Mouse (Mus musculus) MEL (cell line): ENCODE measurements around the gene Ubl4b. TPM values are rescaled to one million over a fixed set of nuclear protein-coding genes. Genes with fewer than 3 reads are reported as not detected.

Experiments used
- DNase-seq: peaks from one replicate; pipeline ENCODE4 v3.0.0; 2011; ENCODE audit warnings: low read depth, low spot score
- H3K27ac ChIP-seq: 2 replicates; pipeline ENCODE4 v1.5.1; 2012; ENCODE audit warnings: low read depth, mild to moderate bottlenecking, control low read depth, low read length, moderate library complexity; ENCODE audit not compliant: control insufficient read depth
- H3K27me3 ChIP-seq, 2 experiments: fragments of 150-350 bp in 1 of 2; sonication (generic) in 1 of 2; 2 replicates each; pipeline ENCODE4 v1.6.1; 2012; ENCODE audit warnings: low read length in 2 of 2, mild to moderate bottlenecking in 2 of 2, improper control_type of control experiment in 1 of 2, moderate library complexity in 1 of 2; ENCODE audit not compliant: insufficient read depth in 2 of 2, control insufficient read depth in 1 of 2
- H3K36me3 ChIP-seq, 2 experiments: 2 replicates each; pipeline ENCODE4 v1.6.1; 2012 to 2014; ENCODE audit warnings: low read length in 2 of 2, improper control_type of control experiment in 1 of 2, inconsistent platforms in 1 of 2, mild to moderate bottlenecking in 1 of 2; ENCODE audit not compliant: insufficient read depth in 2 of 2, control insufficient read depth in 1 of 2
- H3K4me1 ChIP-seq, 2 experiments: fragments of 150-350 bp in 1 of 2; sonication (generic) in 1 of 2; 2 replicates each; pipeline ENCODE4 v1.6.1; 2012; ENCODE audit warnings: low read length in 2 of 2, improper control_type of control experiment in 1 of 2, mild to moderate bottlenecking in 1 of 2; ENCODE audit not compliant: insufficient read depth in 2 of 2, control insufficient read depth in 1 of 2
- H3K4me3 ChIP-seq, 2 experiments: fragments of 150-350 bp in 1 of 2; sonication (generic) in 1 of 2; 2 replicates each; pipeline ENCODE4 v1.5.1; 2012; ENCODE audit warnings: low read depth in 2 of 2, low read length in 2 of 2, mild to moderate bottlenecking in 2 of 2, moderate library complexity in 2 of 2, control low read depth in 1 of 2, improper control_type of control experiment in 1 of 2; ENCODE audit not compliant: control insufficient read depth in 1 of 2, insufficient read depth in 1 of 2
- H3K79me2 ChIP-seq: 2 replicates; pipeline ENCODE4 v1.6.1; 2012; ENCODE audit warnings: mild to moderate bottlenecking, low read length, moderate library complexity; ENCODE audit not compliant: control insufficient read depth, poor library complexity, insufficient read depth
- H3K9ac ChIP-seq: 2 replicates; pipeline ENCODE4 v1.6.1; 2012; ENCODE audit warnings: low read depth, mild to moderate bottlenecking, control low read depth, low read length, moderate library complexity; ENCODE audit not compliant: control insufficient read depth, poor library complexity, severe bottlenecking
- H3K9me3 ChIP-seq: fragments of 150-350 bp; sonication (generic); replicated peaks from 2 replicates; pipeline ENCODE4 v1.6.1; 2012; ENCODE audit warnings: mild to moderate bottlenecking, low read length, improper control_type of control experiment, moderate library complexity; ENCODE audit not compliant: insufficient read depth
- CHD1 ChIP-seq: IDR thresholded peaks from 2 replicates; pipeline ENCODE4 v1.6.1; 2012; ENCODE audit warnings: low read depth, mild to moderate bottlenecking, inconsistent platforms, low read length, improper control_type of control experiment
- CHD2 ChIP-seq: IDR thresholded peaks from 2 replicates; pipeline ENCODE4 v1.6.1; 2011; ENCODE audit warnings: low read length, improper control_type of control experiment
- CTCF ChIP-seq, 3 experiments: IDR thresholded peaks in 2 of 3; conservative IDR thresholded peaks in 1 of 3; 2 replicates each; pipeline ENCODE4 v1.5.1; 2011 to 2012; ENCODE audit warnings: low read length in 3 of 3, low read depth in 2 of 3, mild to moderate bottlenecking in 2 of 3, improper control_type of control experiment in 1 of 3, inconsistent platforms in 1 of 3, mixed read lengths in 1 of 3, moderate library complexity in 1 of 3; ENCODE audit not compliant: control insufficient read depth in 1 of 3, insufficient read depth in 1 of 3, poor library complexity in 1 of 3, severe bottlenecking in 1 of 3
- EP300 ChIP-seq, 2 experiments: IDR thresholded peaks; 2 replicates each; pipeline ENCODE4 v1.6.1; 2011; ENCODE audit warnings: improper control_type of control experiment in 2 of 2, low read length in 2 of 2, low read depth in 1 of 2, mild to moderate bottlenecking in 1 of 2
- GATA1 ChIP-seq: IDR thresholded peaks from 2 replicates; pipeline ENCODE4 v1.6.1; 2011; ENCODE audit warnings: low read depth, low read length, improper control_type of control experiment
- HCFC1 ChIP-seq: IDR thresholded peaks from 2 replicates; pipeline ENCODE4 v1.6.1; 2012; ENCODE audit warnings: low read depth, mild to moderate bottlenecking, inconsistent platforms, low read length, improper control_type of control experiment, moderate library complexity
- KAT2A ChIP-seq: conservative IDR thresholded peaks from 2 replicates; pipeline ENCODE4 v1.6.1; 2012; ENCODE audit warnings: low read depth, low read length, improper control_type of control experiment, inconsistent platforms
- MXI1 ChIP-seq: IDR thresholded peaks from 2 replicates; pipeline ENCODE4 v1.6.1; 2011; ENCODE audit warnings: mild to moderate bottlenecking, low read depth, low read length, improper control_type of control experiment
- MYB ChIP-seq: IDR thresholded peaks from 2 replicates; pipeline ENCODE4 v1.6.1; 2011; ENCODE audit warnings: mild to moderate bottlenecking, low read depth, low read length, improper control_type of control experiment
- POLR2AphosphoS2 ChIP-seq: IDR thresholded peaks from 2 replicates; pipeline ENCODE4 v1.6.1; 2011; ENCODE audit warnings: low read length, improper control_type of control experiment
- RAD21 ChIP-seq: IDR thresholded peaks from 2 replicates; pipeline ENCODE4 v1.6.1; 2011; ENCODE audit warnings: mild to moderate bottlenecking, low read depth, low read length, improper control_type of control experiment
- SMC3 ChIP-seq: IDR thresholded peaks from 2 replicates; pipeline ENCODE4 v1.6.1; 2011; ENCODE audit warnings: low read depth, low read length, improper control_type of control experiment
- TAL1 ChIP-seq: IDR thresholded peaks from 2 replicates; pipeline ENCODE4 v1.6.1; 2012; ENCODE audit warnings: mild to moderate bottlenecking, inconsistent platforms, low read length, moderate library complexity, mixed read lengths
- USF1 ChIP-seq: IDR thresholded peaks from 2 replicates; pipeline ENCODE4 v1.6.1; 2014; ENCODE audit warnings: low read depth, mild to moderate bottlenecking, inconsistent platforms, low read length, improper control_type of control experiment, moderate library complexity
- USF2 ChIP-seq, 2 experiments: IDR thresholded peaks; 2 replicates each; pipeline ENCODE4 v1.6.1; 2011 to 2012; ENCODE audit warnings: improper control_type of control experiment in 2 of 2, low read length in 2 of 2, borderline replicate concordance in 1 of 2, inconsistent platforms in 1 of 2, low read depth in 1 of 2, mild to moderate bottlenecking in 1 of 2; ENCODE audit not compliant: insufficient read depth in 1 of 2
- polyA plus RNA-seq, 2 experiments: library from polyadenylated mRNA; stranded (reverse) in 1 of 2; unstranded in 1 of 2; fragments of >175 nt in 1 of 2; fragments of >200 nt in 1 of 2; gene quantifications; 2 replicates each; pipeline versions ENCODE4 v1.2.1 to v1.2.4; 2012; ENCODE audit warnings: low replicate concordance in 2 of 2, low read depth in 1 of 2; ENCODE audit not compliant: insufficient read length in 2 of 2, insufficient read depth in 1 of 2, missing spikeins in 1 of 2
- total RNA-seq: library from RNA; depleted of rRNA; stranded (reverse); fragments of 300-350 nt; gene quantifications from 2 replicates; pipeline ENCODE4 v1.2.3, GENCODE M21; 2012

The Ubl4b gene
- total and polyA plus RNA-seq, 3 experiments = not detected

DNA sequence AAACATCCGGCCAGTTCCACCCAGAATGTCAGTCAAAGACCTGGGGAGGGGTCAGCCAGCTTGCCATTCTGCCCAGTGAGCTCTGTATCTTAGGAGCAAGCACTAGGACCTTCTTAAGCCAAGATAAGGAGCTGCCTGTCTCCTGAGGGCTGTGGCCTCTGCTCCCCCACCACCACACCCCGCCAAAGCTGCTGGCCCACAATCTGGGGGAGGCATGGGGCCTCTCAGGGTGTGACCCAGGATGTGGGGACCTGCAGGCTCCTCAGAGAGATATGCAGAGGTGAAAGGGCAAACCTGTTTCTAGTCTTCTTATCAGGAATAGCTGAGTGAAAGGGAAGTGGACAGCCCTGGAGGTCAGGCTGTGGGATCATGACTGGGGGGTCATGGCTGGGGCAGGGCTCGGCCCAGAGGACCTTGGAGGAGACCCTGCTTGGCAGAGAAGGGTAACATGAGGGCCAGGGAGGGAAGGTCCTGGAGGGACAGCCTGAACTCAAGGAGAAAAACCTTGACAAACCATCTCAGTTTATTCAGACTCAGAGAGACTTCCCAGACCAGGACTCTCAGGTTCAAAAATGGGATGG, 23.0 kb upstream of the Ubl4b start (continued):
- TF ChIP-seq HCFC1 (no peak), EP300 (IDR thresholded peaks at IDR 0.05; ENCODE audit: low read depth in 1 of 2, low read length in 2 of 2) (no peak)

GRCm38 (mm10) chr3:107576807-107577206, 21.9 kb upstream of the Ubl4b start:
- no peaks in the 10 kb centered on the region for H3K36me3 ChIP-seq
- no peaks in the 10 kb centered on the region for H3K79me2 ChIP-seq
- TF ChIP-seq MXI1 = no peak
- TF ChIP-seq CTCF (IDR thresholded peaks at IDR 0.05 in 2 of 3, conservative IDR thresholded peaks at IDR 0.05 in 1 of 3; ENCODE audit: control insufficient read depth in 1 of 3, insufficient read depth in 1 of 3, low read depth in 2 of 3, low read length in 3 of 3, poor library complexity in 1 of 3, severe bottlenecking in 1 of 3) = no peak
- no peak for TF ChIP-seq MYB
- TF ChIP-seq GATA1 = no peak
- no peak for TF ChIP-seq CHD2
- TF ChIP-seq EP300 (IDR thresholded peaks at IDR 0.05; ENCODE audit: low read depth in 1 of 2, low read length in 2 of 2) = no peak
- TF ChIP-seq, all 39 proteins: peak for 0
- no peak for DNase-seq
- Histone ChIP-seq H3K27me3 (peaks cover 0 to 9% of the 10 kb centered on the region in 2 experiments; a peak in 2 of 4 replicates), H3K27ac (no peak overlapping the region), H3K4me3 (no peak overlapping the region), H3K9me3 (no peaks in the 10 kb centered on the region), H3K4me1 (no peaks in the 10 kb centered on the region), H3K9ac (no peak overlapping the region)

DNA sequence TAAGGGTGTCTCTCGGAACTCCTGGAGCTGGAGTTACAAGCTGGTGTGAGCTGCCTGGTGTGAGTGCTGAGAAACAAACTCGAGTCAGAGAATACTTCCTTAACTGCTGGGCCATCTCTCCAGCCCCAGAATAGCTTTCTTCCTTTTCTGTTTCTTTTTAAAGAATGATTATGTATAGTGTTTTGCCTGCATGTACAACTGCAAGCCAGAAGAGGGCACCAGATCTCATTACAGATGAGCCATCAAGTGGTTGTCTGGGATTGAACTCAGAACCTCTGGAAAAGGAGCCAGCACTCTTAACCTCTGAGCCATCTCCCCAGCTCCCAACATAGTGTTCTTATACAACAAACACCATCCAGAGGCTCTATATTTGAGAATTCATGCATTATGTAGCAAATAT, 16.3 kb upstream of the Ubl4b start:
- Histone ChIP-seq H3K9me3 (no peaks in the 10 kb centered on the region), H3K27ac (no peak overlapping the region), H3K9ac (no peak overlapping the region), H3K4me3 (no peak overlapping the region), H3K27me3 (peaks cover 0 to 10% of the 10 kb centered on the region in 2 experiments), H3K36me3 (no peaks in the 10 kb centered on the region), H3K4me1 (no peaks in the 10 kb centered on the region), H3K79me2 (no peaks in the 10 kb centered on the region)
- peak; percentile 43 for DNase-seq
- TF ChIP-seq CHD1 (no peak), TAL1 (no peak), RAD21 (peak; percentile 29), USF1 (no peak), CTCF (IDR thresholded peaks at IDR 0.05 in 2 of 3, conservative IDR thresholded peaks at IDR 0.05 in 1 of 3; ENCODE audit: control insufficient read depth in 1 of 3, insufficient read depth in 1 of 3, low read depth in 2 of 3, low read length in 3 of 3, poor library complexity in 1 of 3, severe bottlenecking in 1 of 3) (peak; percentile 40 to 58 (median 57)), POLR2AphosphoS2 (no peak), USF2 (IDR thresholded peaks at IDR 0.05; ENCODE audit: borderline replicate concordance in 1 of 2, insufficient read depth in 1 of 2, low read depth in 1 of 2, low read length in 2 of 2) (no peak), KAT2A (no peak), EP300 (IDR thresholded peaks at IDR 0.05; ENCODE audit: low read depth in 1 of 2, low read length in 2 of 2) (no peak), SMC3 (peak; percentile 45)
